Mouse (Mus musculus) liver, embryonic 14.5 days (tissue): ENCODE measurements at regions not wholly inside any gene's neighbourhood (a gene's known extent, or its start where the extent isn't known, plus 50 kb on each side); places are given as distances from the start of the nearest gene placed in this dataset.

Experiments
- CTCF ChIP-seq: IDR thresholded peaks from 2 replicates; pipeline ENCODE4 v1.5.1; 2016; ENCODE audit warnings: antibody characterized with exemption, low read depth, control low read depth
- EP300 ChIP-seq: IDR thresholded peaks from 2 replicates; pipeline ENCODE4 v1.6.1; 2016; ENCODE audit warnings: antibody characterized with exemption, low read depth

DNA sequence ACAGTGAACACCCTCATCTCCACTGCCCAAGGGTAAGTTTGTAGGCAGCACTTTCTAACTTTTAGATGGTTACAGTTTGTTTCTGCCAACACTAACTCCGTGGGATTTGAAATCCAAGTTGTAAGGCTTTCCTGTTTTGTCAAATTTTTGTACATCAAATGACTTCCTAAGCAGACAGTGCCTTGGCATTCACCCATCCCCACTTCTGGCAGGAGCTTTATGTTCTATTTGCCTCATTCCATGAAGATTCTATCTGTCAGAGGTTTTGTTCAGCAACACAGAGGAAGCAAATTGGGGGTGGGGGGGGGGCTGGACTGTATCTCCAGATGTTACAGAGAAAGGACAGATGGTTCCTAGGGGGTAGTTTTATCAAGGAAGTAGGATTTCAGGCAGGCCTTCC is 54.6 kb upstream of the Bod1l start:
- TF ChIP-seq CTCF (no peak), EP300 (no peak)
